Mouse (Mus musculus): ENCODE results near the gene Pls1. TPM values are rescaled to one million over a fixed set of nuclear protein-coding genes. Genes with fewer than 3 reads are reported as not detected.

Pls1 gene
- polyA plus RNA-seq, 1 experiment = not detected

GRCm38 (mm10) chr9:95763218-95763617 lies 81.9 kb downstream of the Pls1 start:
- TF ChIP-seq GATA1 (IDR thresholded peaks at IDR 0.05; ENCODE audit: low read length) = no peak

GRCm38 (mm10) chr9:95762228-95762627 lies 82.9 kb downstream of the Pls1 start:
- TF ChIP-seq GATA1 (IDR thresholded peaks at IDR 0.05; ENCODE audit: low read length) = no peak

GRCm38 (mm10) chr9:95761381-95761780 lies 83.7 kb downstream of the Pls1 start:
- TF ChIP-seq GATA1 (IDR thresholded peaks at IDR 0.05; ENCODE audit: low read length) = no peak

- TF ChIP-seq GATA1 (IDR thresholded peaks at IDR 0.05; ENCODE audit: low read length) = no peak
These were observed 94.4 kb downstream of the Pls1 start for GRCm38 (mm10) chr9:95750746-95751145.

- no peak for TF ChIP-seq GATA1 (IDR thresholded peaks at IDR 0.05; ENCODE audit: low read length)
These were observed 95.0 kb downstream of the Pls1 start, which contains the start of gene Trpc1 for GRCm38 (mm10) chr9:95750037-95750511. Gene Trpc1 (minus strand): TSS chr9:95750375.

- no peak for TF ChIP-seq GATA1 (IDR thresholded peaks at IDR 0.05; ENCODE audit: low read length)
These were observed 95.6 kb downstream of the Pls1 start for GRCm38 (mm10) chr9:95749461-95749928.

GRCm38 (mm10) chr9:95747298-95747697 lies 97.8 kb downstream of the Pls1 start:
- TF ChIP-seq GATA1 (IDR thresholded peaks at IDR 0.05; ENCODE audit: low read length) = no peak

- TF ChIP-seq GATA1 (IDR thresholded peaks at IDR 0.05; ENCODE audit: low read length) = no peak
These were observed 100.1 kb downstream of the Pls1 start for GRCm38 (mm10) chr9:95744845-95745613.

- TF ChIP-seq GATA1 (IDR thresholded peaks at IDR 0.05; ENCODE audit: low read length) = no peak
These were observed 108.9 kb downstream of the Pls1 start for GRCm38 (mm10) chr9:95736238-95736637.

GRCm38 (mm10) chr9:95712574-95712973 lies 132.5 kb downstream of the Pls1 start:
- TF ChIP-seq GATA1 (IDR thresholded peaks at IDR 0.05; ENCODE audit: low read length) = no peak

- TF ChIP-seq GATA1 (IDR thresholded peaks at IDR 0.05; ENCODE audit: low read length) = no peak
These were observed 136.2 kb downstream of the Pls1 start for GRCm38 (mm10) chr9:95708943-95709342.

GRCm38 (mm10) chr9:95705371-95705770 lies 139.7 kb downstream of the Pls1 start:
- no peak for TF ChIP-seq GATA1 (IDR thresholded peaks at IDR 0.05; ENCODE audit: low read length)

- TF ChIP-seq GATA1 (IDR thresholded peaks at IDR 0.05; ENCODE audit: low read length) = no peak
These were observed 141.0 kb downstream of the Pls1 start for GRCm38 (mm10) chr9:95704078-95704477.

Other genes starting within 250 kb of the Pls1 start
- not detected in 2 replicates for gene Pcolce2, start 207.7 kb downstream of the Pls1 start, polyA plus RNA-seq (2012)
- gene Trpc1, start 94.9 kb downstream of the Pls1 start, polyA plus RNA-seq (2012) = not detected in 2 replicates
- 5.3 and 9.1 TPM in 2 replicates for gene Atr, start 12.3 kb upstream of the Pls1 start, polyA plus RNA-seq (2012)
- 3.5 and 3.7 TPM in 2 replicates for gene Xrn1, start 109.4 kb upstream of the Pls1 start, polyA plus RNA-seq (2012)

Data from G1E-ER4 (cell line).